Mouse (Mus musculus) forebrain, embryonic 13.5 days (tissue): Measurements from ENCODE around the gene Gnat1. TPM values are rescaled to one million over a fixed set of nuclear protein-coding genes. Genes with fewer than 3 reads are reported as not detected.

Experiments used
- ATAC-seq: fragments of 200-750 bp; cut with Nextera tagmentation; 2 replicates; pipeline ENCODE4 v1.8.0; 2017
- H3K27ac ChIP-seq: fragments of 300-500 bp; sonication (generic); 2 replicates; pipeline ENCODE4 v1.5.1; 2015; ENCODE audit warnings: inconsistent platforms, mild to moderate bottlenecking, moderate library complexity
- H3K27me3 ChIP-seq: fragments of 300-500 bp; sonication (generic); 2 replicates; pipeline ENCODE4 v1.6.1; 2015; ENCODE audit warnings: mild to moderate bottlenecking, inconsistent platforms
- H3K36me3 ChIP-seq: fragments of 300-500 bp; sonication (generic); 2 replicates; pipeline ENCODE4 v1.6.1; 2015; ENCODE audit warnings: mild to moderate bottlenecking, inconsistent platforms; ENCODE audit not compliant: poor library complexity, severe bottlenecking
- H3K4me1 ChIP-seq: fragments of 300-500 bp; sonication (generic); 2 replicates; pipeline ENCODE4 v1.6.1; 2015; ENCODE audit warnings: inconsistent platforms
- H3K4me2 ChIP-seq: fragments of 300-500 bp; sonication (generic); 2 replicates; pipeline ENCODE4 v1.6.1; 2015; ENCODE audit warnings: inconsistent platforms, mild to moderate bottlenecking, moderate library complexity
- H3K4me3 ChIP-seq: fragments of 300-500 bp; sonication (generic); 2 replicates; pipeline ENCODE4 v1.5.1; 2015; ENCODE audit warnings: mild to moderate bottlenecking, inconsistent platforms
- H3K9ac ChIP-seq: fragments of 300-500 bp; sonication (generic); 2 replicates; pipeline ENCODE4 v1.6.1; 2015; ENCODE audit warnings: mild to moderate bottlenecking, inconsistent platforms
- H3K9me3 ChIP-seq: fragments of 300-500 bp; sonication (generic); replicated peaks from 2 replicates; pipeline ENCODE4 v1.6.1; 2016; ENCODE audit warnings: inconsistent platforms
- WGBS: fragments of 180-500 bp; shearing (Covaris S2); methylation state at CpG from one replicate; pipeline ENCODE4 v1.1.7; 2015; 5-methylcytosine and 5-hydroxymethylcytosine counted together
- polyA plus RNA-seq: library from polyadenylated mRNA; unstranded; fragments of >200 nt; fragmentation: Nextera tagmentation; extraction: Ambion mirVana; gene quantifications from 2 replicates; pipeline ENCODE4 v1.2.1, GENCODE M21; 2015

The Gnat1 gene
- polyA plus RNA-seq, 1 experiment from 2014 or later = 1.3 TPM

- Histone ChIP-seq H3K9me3 (no peaks in the 10 kb centered on the region), H3K27ac (peak within 1 kb of the TSS; percentile 70), H3K9ac (peak within 1 kb of the TSS; percentile 80), H3K4me3 (peak within 1 kb of the TSS; percentile 65), H3K4me2 (peak within 1 kb of the TSS; percentile 86), H3K36me3 (peaks cover 5% of the 10 kb centered on the region), H3K4me1 (peaks cover 60% of the 10 kb centered on the region), H3K27me3 (peaks cover 54% of the 10 kb centered on the region)
- WGBS = under 1% methylated on average over 63 of the region's 86 CpGs
- peak; percentile 77 for ATAC-seq
These were observed 30.4 kb upstream of the Gnat1 start, which contains the start of gene Sema3f for GRCm38 (mm10) chr9:107709697-107710483. Gene Sema3f (minus strand): TSS chr9:107710475.

DNA sequence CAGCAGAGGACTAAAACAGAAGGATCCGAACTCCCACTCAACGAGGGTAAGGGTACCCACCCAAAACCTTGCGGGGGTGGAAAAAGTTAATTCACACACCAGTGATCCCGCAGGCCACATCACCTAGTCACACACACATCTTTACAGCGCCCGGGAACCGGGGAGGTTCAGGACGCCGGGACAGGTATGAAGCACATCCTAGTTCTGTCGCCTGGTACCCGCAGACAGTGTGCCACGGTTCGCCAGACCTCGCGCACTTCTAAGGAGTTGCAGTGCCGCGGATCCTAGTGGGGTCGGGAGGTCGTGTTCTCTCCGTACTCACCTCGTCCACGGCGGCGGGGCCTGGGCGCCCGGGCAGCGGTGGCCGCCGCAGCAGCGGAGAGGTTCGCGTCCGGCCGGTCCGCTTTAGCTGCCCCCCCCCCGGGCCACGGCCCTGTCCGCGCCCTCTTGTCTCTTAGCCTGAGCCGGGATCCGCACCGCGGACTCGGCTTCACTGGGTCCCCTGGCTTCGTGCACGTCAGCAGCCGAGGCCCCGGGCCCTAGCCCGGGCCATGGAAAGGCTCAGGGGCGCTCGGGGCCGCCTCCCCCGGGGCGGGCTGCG, 29.7 kb upstream of the Gnat1 start:
- ATAC-seq = no peak
- peaks cover 56% of the 10 kb centered on the region for H3K4me1 ChIP-seq
- peak overlapping the region; percentile 70 for H3K27ac ChIP-seq
- peak overlapping the region; percentile 65 for H3K4me3 ChIP-seq
- peaks cover 11% of the 10 kb centered on the region for H3K36me3 ChIP-seq
- peak overlapping the region; percentile 86 for H3K4me2 ChIP-seq
- peak overlapping the region; percentile 80 for H3K9ac ChIP-seq
- no peaks in the 10 kb centered on the region for H3K9me3 ChIP-seq
- whole genome bisulfite sequencing = under 1% methylated on average over 42 of the region's 55 CpGs
- peaks cover 54% of the 10 kb centered on the region for H3K27me3 ChIP-seq

GRCm38 (mm10) chr9:107708439-107709095, 29.1 kb upstream of the Gnat1 start:
- peaks cover 12% of the 10 kb centered on the region for H3K36me3 ChIP-seq
- H3K27me3 ChIP-seq = peaks cover 54% of the 10 kb centered on the region
- H3K9me3 ChIP-seq = no peaks in the 10 kb centered on the region
- peaks cover 57% of the 10 kb centered on the region for H3K4me1 ChIP-seq
- no peak for ATAC-seq
- peak overlapping the region; percentile 78 for H3K27ac ChIP-seq
- WGBS = 8% methylated on average over 21 of the region's 21 CpGs
- H3K9ac ChIP-seq = peak overlapping the region; percentile 80
- peak overlapping the region; percentile 65 for H3K4me3 ChIP-seq
- H3K4me2 ChIP-seq = peak overlapping the region; percentile 86

- Histone ChIP-seq H3K9ac (peak overlapping the region; percentile 80), H3K4me2 (peak overlapping the region; percentile 86), H3K4me1 (peaks cover 64% of the 10 kb centered on the region), H3K4me3 (peak overlapping the region; percentile 65), H3K27me3 (peaks cover 54% of the 10 kb centered on the region), H3K36me3 (peaks cover 12% of the 10 kb centered on the region), H3K27ac (peak overlapping the region; percentile 78), H3K9me3 (no peaks in the 10 kb centered on the region)
- 3% methylated on average over 16 of the region's 17 CpGs for WGBS
- ATAC-seq = peak; percentile 37; the same call in 1 of the 2 replicates
These were observed 28.4 kb upstream of the Gnat1 start for GRCm38 (mm10) chr9:107707701-107708438.

GRCm38 (mm10) chr9:107706781-107707211, 27.3 kb upstream of the Gnat1 start:
- Histone ChIP-seq H3K27ac (peak overlapping the region; percentile 78), H3K4me1 (peaks cover 73% of the 10 kb centered on the region), H3K4me2 (peak overlapping the region; percentile 86), H3K4me3 (peak overlapping the region; percentile 65), H3K9ac (peak overlapping the region; percentile 80), H3K36me3 (peaks cover 15% of the 10 kb centered on the region), H3K27me3 (peaks cover 54% of the 10 kb centered on the region), H3K9me3 (no peaks in the 10 kb centered on the region)
- WGBS = 2% methylated on average over 14 of the region's 14 CpGs
- ATAC-seq = no peak

GRCm38 (mm10) chr9:107703337-107704122, 24.0 kb upstream of the Gnat1 start:
- H3K36me3 ChIP-seq = peaks cover 15% of the 10 kb centered on the region
- H3K4me3 ChIP-seq = no peak overlapping the region
- ATAC-seq = no peak
- whole genome bisulfite sequencing = 68% methylated on average over 14 of the region's 14 CpGs
- H3K4me1 ChIP-seq = peaks cover 89% of the 10 kb centered on the region
- H3K9ac ChIP-seq = 0 out of 2 replicates have a peak overlapping the region, but pooled peaks have one; percentile 12
- H3K9me3 ChIP-seq = no peaks in the 10 kb centered on the region
- no peak overlapping the region; the same call in 1 of the 2 replicates for H3K27ac ChIP-seq
- peaks cover 46% of the 10 kb centered on the region for H3K27me3 ChIP-seq
- H3K4me2 ChIP-seq = no peak overlapping the region

GRCm38 (mm10) chr9:107702606-107703185, 23.2 kb upstream of the Gnat1 start:
- Histone ChIP-seq H3K27me3 (peaks cover 37% of the 10 kb centered on the region), H3K9me3 (no peaks in the 10 kb centered on the region), H3K4me2 (no peak overlapping the region), H3K4me3 (no peak overlapping the region), H3K4me1 (peaks cover 89% of the 10 kb centered on the region), H3K27ac (no peak overlapping the region), H3K9ac (peak overlapping the region; percentile 12; the same call in 1 of the 2 replicates), H3K36me3 (peaks cover 15% of the 10 kb centered on the region)
- WGBS = 64% methylated on average over 3 of the region's 3 CpGs
- ATAC-seq = no peak

DNA sequence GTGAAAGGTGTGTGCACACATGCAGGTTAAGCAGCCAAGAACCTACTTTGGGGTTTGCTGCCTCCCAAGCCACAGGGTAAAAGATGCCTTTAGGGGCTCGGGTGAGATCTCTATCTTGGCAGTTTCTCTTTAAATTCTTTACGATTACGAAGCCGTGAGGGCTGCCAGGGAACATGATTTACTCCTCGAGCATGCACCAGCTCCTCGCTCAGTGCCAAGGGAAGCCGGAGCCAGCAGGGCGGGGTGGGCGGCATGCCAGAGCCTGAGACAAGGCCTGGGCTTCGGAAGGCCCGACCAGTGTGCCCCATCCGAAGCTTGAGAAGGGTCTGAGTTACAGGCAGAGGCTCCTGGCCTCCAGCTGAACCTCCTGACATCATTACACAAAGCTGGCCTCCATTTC, 22.1 kb upstream of the Gnat1 start:
- H3K4me2 ChIP-seq = peak overlapping the region; percentile 19; the same call in 1 of the 2 replicates
- peaks cover 30% of the 10 kb centered on the region for H3K27me3 ChIP-seq
- 0 out of 2 replicates have a peak overlapping the region, but pooled peaks have one; percentile 38 for H3K27ac ChIP-seq
- H3K4me3 ChIP-seq = no peak overlapping the region
- H3K9me3 ChIP-seq = no peaks in the 10 kb centered on the region
- peaks cover 15% of the 10 kb centered on the region for H3K36me3 ChIP-seq
- H3K4me1 ChIP-seq = peaks cover 89% of the 10 kb centered on the region
- 36% methylated on average over 12 of the region's 12 CpGs for WGBS
- no peak for ATAC-seq
- H3K9ac ChIP-seq = peak overlapping the region; percentile 30; the same call in 1 of the 2 replicates

- peak overlapping the region; percentile 57 for H3K27ac ChIP-seq
- peak overlapping the region; percentile 51 for H3K9ac ChIP-seq
- peaks cover 12% of the 10 kb centered on the region for H3K36me3 ChIP-seq
- H3K4me2 ChIP-seq = peak overlapping the region; percentile 48
- peaks cover 32% of the 10 kb centered on the region for H3K27me3 ChIP-seq
- WGBS = 32% methylated on average over 6 of the region's 6 CpGs
- ATAC-seq = no peak
- no peak overlapping the region for H3K4me3 ChIP-seq
- peaks cover 88% of the 10 kb centered on the region for H3K4me1 ChIP-seq
- no peaks in the 10 kb centered on the region for H3K9me3 ChIP-seq
These were observed 20.6 kb upstream of the Gnat1 start for GRCm38 (mm10) chr9:107700114-107700571.

GRCm38 (mm10) chr9:107699376-107699980, 20.0 kb upstream of the Gnat1 start:
- WGBS = 11% methylated on average over 9 of the region's 9 CpGs

More at GRCm38 (mm10) chr9:107699376-107699980, 20.0 kb upstream of the Gnat1 start:
- peak overlapping the region; percentile 57; the same call in 1 of the 2 replicates for H3K27ac ChIP-seq
- H3K4me2 ChIP-seq = peak overlapping the region; percentile 48; the same call in 1 of the 2 replicates
- no peak overlapping the region for H3K4me3 ChIP-seq
- peak overlapping the region; percentile 51; the same call in 1 of the 2 replicates for H3K9ac ChIP-seq
- no peak for ATAC-seq
- peaks cover 6% of the 10 kb centered on the region for H3K36me3 ChIP-seq
- H3K9me3 ChIP-seq = no peaks in the 10 kb centered on the region
- H3K4me1 ChIP-seq = peaks cover 88% of the 10 kb centered on the region
- peaks cover 30% of the 10 kb centered on the region for H3K27me3 ChIP-seq
